Mouse (Mus musculus) E14TG2a.4 (cell line): ENCODE measurements around the gene Hmga2.

Experiments used
- CTCF ChIP-seq: conservative IDR thresholded peaks from 2 replicates; pipeline ENCODE4 v1.5.1; 2014; ENCODE audit warnings: low read length
- NANOG ChIP-seq: IDR thresholded peaks from 2 replicates; pipeline ENCODE4 v1.6.1; 2014; ENCODE audit warnings: borderline replicate concordance, low read length, mixed read lengths
- POU5F1 ChIP-seq: IDR thresholded peaks from 2 replicates; pipeline ENCODE4 v1.6.1; 2014; ENCODE audit warnings: low read length, borderline replicate concordance

GRCm38 (mm10) chr10:120406038-120406437, 70.2 kb downstream of the Hmga2 start:
- TF ChIP-seq CTCF (no peak), POU5F1 (no peak), NANOG (no peak)
